Mouse (Mus musculus) lung, embryonic 14.5 days (tissue): ENCODE results near the gene Tmem44. TPM values are rescaled to one million over a fixed set of nuclear protein-coding genes. Genes with fewer than 3 reads are reported as not detected.

ENCODE experiments used
- ATAC-seq: fragments of 200-750 bp; cut with Nextera tagmentation; 2 replicates; pipeline ENCODE4 v1.8.0; 2017; ENCODE audit warnings: mild to moderate bottlenecking, moderate TSS enrichment, moderate library complexity; ENCODE audit not compliant: insufficient read depth
- DNase-seq: peaks from one replicate; pipeline ENCODE4 v3.0.0-alpha.2; 2015
- H3K27ac ChIP-seq: fragments of 300-500 bp; sonication (generic); 2 replicates; pipeline ENCODE4 v1.5.1; 2014; ENCODE audit warnings: low read depth, mild to moderate bottlenecking, moderate library complexity
- H3K27me3 ChIP-seq: fragments of 300-500 bp; sonication (generic); 2 replicates; pipeline ENCODE4 v1.6.1; 2014; ENCODE audit warnings: low read length, control low read depth; ENCODE audit not compliant: insufficient read depth
- H3K36me3 ChIP-seq: fragments of 300-500 bp; sonication (generic); 2 replicates; pipeline ENCODE4 v1.6.1; 2014; ENCODE audit warnings: control low read depth; ENCODE audit not compliant: insufficient read depth
- H3K4me1 ChIP-seq: fragments of 300-500 bp; sonication (generic); 2 replicates; pipeline ENCODE4 v1.6.1; 2014; ENCODE audit warnings: antibody characterized with exemption, control low read depth; ENCODE audit not compliant: insufficient read depth
- H3K4me2 ChIP-seq: fragments of 300-500 bp; sonication (generic); 2 replicates; pipeline ENCODE4 v1.6.1; 2014; ENCODE audit warnings: mild to moderate bottlenecking
- H3K4me3 ChIP-seq: fragments of 300-500 bp; sonication (generic); 2 replicates; pipeline ENCODE4 v1.5.1; 2014; ENCODE audit warnings: low read depth, low read length
- H3K9ac ChIP-seq: fragments of 300-500 bp; sonication (generic); 2 replicates; pipeline ENCODE4 v1.6.1; 2014
- H3K9me3 ChIP-seq: fragments of 300-500 bp; sonication (generic); 2 replicates; pipeline ENCODE4 v1.6.1; 2016; ENCODE audit warnings: low read depth, low read length, control low read depth
- CTCF ChIP-seq: IDR thresholded peaks from 2 replicates; pipeline ENCODE4 v1.5.1; 2016; ENCODE audit warnings: antibody characterized with exemption, low read depth
- WGBS: fragments of 180-500 bp; shearing (Covaris S2); extraction: QIAGEN DNeasy Blood & Tissue Kit; methylation state at CpG from one replicate; pipeline ENCODE4 v1.1.7; 2014; 5-methylcytosine and 5-hydroxymethylcytosine counted together
- polyA plus RNA-seq: library from polyadenylated mRNA; unstranded; fragments of >200 nt; fragmentation: Nextera tagmentation; extraction: Ambion mirVana; gene quantifications from 2 replicates; pipeline ENCODE4 v1.2.1, GENCODE M21; 2014

Tmem44 gene
- polyA plus RNA-seq, 1 experiment from 2014 or later, result 27.1 TPM

GRCm38 (mm10) chr16:30512375-30513049 is 38.1 kb downstream of the Tmem44 start:
- peaks cover 19% of the 10 kb centered on the region for H3K4me1 ChIP-seq
- no peak overlapping the region for H3K4me3 ChIP-seq
- no peak for TF ChIP-seq CTCF
- DNase-seq (peak; percentile 45), ATAC-seq (no peak)
- H3K36me3 ChIP-seq, result no peaks in the 10 kb centered on the region
- H3K9ac ChIP-seq, result no peak overlapping the region
- no peak overlapping the region for H3K27ac ChIP-seq
- H3K9me3 ChIP-seq, result no peaks in the 10 kb centered on the region
- WGBS, result 48% methylated on average over 8 of the region's 8 CpGs
- H3K27me3 ChIP-seq, result no peaks in the 10 kb centered on the region; the same call in 1 of the 2 replicates
- H3K4me2 ChIP-seq, result no peak overlapping the region

GRCm38 (mm10) chr16:30511563-30512340 is 38.9 kb downstream of the Tmem44 start:
- H3K27me3 ChIP-seq, result no peaks in the 10 kb centered on the region; the same call in 1 of the 2 replicates
- H3K4me2 ChIP-seq, result peak overlapping the region; percentile 79
- WGBS, result 76% methylated on average over 13 of the region's 13 CpGs
- H3K9me3 ChIP-seq, result no peaks in the 10 kb centered on the region
- peak overlapping the region; percentile 93; the same call in 1 of the 2 replicates for H3K27ac ChIP-seq
- DNase-seq (no peak), ATAC-seq (no peak)
- peaks cover 19% of the 10 kb centered on the region for H3K4me1 ChIP-seq
- peak overlapping the region; percentile 67 for H3K4me3 ChIP-seq
- H3K36me3 ChIP-seq, result no peaks in the 10 kb centered on the region
- H3K9ac ChIP-seq, result peak overlapping the region; percentile 89; the same call in 1 of the 2 replicates
- no peak for TF ChIP-seq CTCF

GRCm38 (mm10) chr16:30510504-30511451 is 39.9 kb downstream of the Tmem44 start:
- WGBS, result 3% methylated on average over 44 of the region's 44 CpGs
- ATAC-seq (peak; percentile 88), DNase-seq (peak; percentile 92)
- no peaks in the 10 kb centered on the region for H3K36me3 ChIP-seq
- peak overlapping the region; percentile 93 for H3K27ac ChIP-seq
- no peaks in the 10 kb centered on the region for H3K9me3 ChIP-seq
- H3K27me3 ChIP-seq, result no peaks in the 10 kb centered on the region; the same call in 1 of the 2 replicates
- H3K4me2 ChIP-seq, result peak overlapping the region; percentile 79
- peaks cover 19% of the 10 kb centered on the region for H3K4me1 ChIP-seq
- no peak for TF ChIP-seq CTCF
- peak overlapping the region; percentile 67 for H3K4me3 ChIP-seq
- peak overlapping the region; percentile 89 for H3K9ac ChIP-seq

- Histone ChIP-seq H3K4me2 (peak overlapping the region; percentile 79), H3K9me3 (no peaks in the 10 kb centered on the region), H3K4me1 (peaks cover 19% of the 10 kb centered on the region), H3K27me3 (no peaks in the 10 kb centered on the region; the same call in 1 of the 2 replicates), H3K27ac (peak overlapping the region; percentile 93; the same call in 1 of the 2 replicates), H3K36me3 (no peaks in the 10 kb centered on the region), H3K4me3 (peak overlapping the region; percentile 67), H3K9ac (peak overlapping the region; percentile 89)
- TF ChIP-seq CTCF, result no peak
- 38% methylated on average over 9 of the region's 9 CpGs for WGBS
- DNase-seq (no peak), ATAC-seq (no peak)
These were observed 40.6 kb downstream of the Tmem44 start for GRCm38 (mm10) chr16:30510091-30510490.

- ATAC-seq (no peak), DNase-seq (no peak)
- no peaks in the 10 kb centered on the region for H3K9me3 ChIP-seq
- H3K27ac ChIP-seq, result no peak overlapping the region
- peaks cover 19% of the 10 kb centered on the region for H3K4me1 ChIP-seq
- H3K27me3 ChIP-seq, result no peaks in the 10 kb centered on the region; the same call in 1 of the 2 replicates
- no peak overlapping the region for H3K4me2 ChIP-seq
- no peaks in the 10 kb centered on the region for H3K36me3 ChIP-seq
- WGBS, result 84% methylated on average over 12 of the region's 12 CpGs
- no peak overlapping the region for H3K9ac ChIP-seq
- no peak for TF ChIP-seq CTCF
- H3K4me3 ChIP-seq, result no peak overlapping the region
These were observed 41.3 kb downstream of the Tmem44 start for GRCm38 (mm10) chr16:30509340-30509739.

- 89% methylated on average over 9 of the region's 9 CpGs for WGBS
- H3K4me2 ChIP-seq, result no peak overlapping the region
- no peak overlapping the region for H3K9ac ChIP-seq
- H3K9me3 ChIP-seq, result no peaks in the 10 kb centered on the region
- H3K4me3 ChIP-seq, result no peak overlapping the region
- no peak overlapping the region for H3K27ac ChIP-seq
- H3K27me3 ChIP-seq, result no peaks in the 10 kb centered on the region; the same call in 1 of the 2 replicates
- DNase-seq (no peak), ATAC-seq (no peak)
- H3K4me1 ChIP-seq, result peaks cover 18% of the 10 kb centered on the region
- no peaks in the 10 kb centered on the region for H3K36me3 ChIP-seq
- TF ChIP-seq CTCF, result no peak
These were observed 41.9 kb downstream of the Tmem44 start for GRCm38 (mm10) chr16:30508738-30509137.
